Comparison of ENCODE assay signal across 8 mouse cellular contexts in the genomic region with DNA sequence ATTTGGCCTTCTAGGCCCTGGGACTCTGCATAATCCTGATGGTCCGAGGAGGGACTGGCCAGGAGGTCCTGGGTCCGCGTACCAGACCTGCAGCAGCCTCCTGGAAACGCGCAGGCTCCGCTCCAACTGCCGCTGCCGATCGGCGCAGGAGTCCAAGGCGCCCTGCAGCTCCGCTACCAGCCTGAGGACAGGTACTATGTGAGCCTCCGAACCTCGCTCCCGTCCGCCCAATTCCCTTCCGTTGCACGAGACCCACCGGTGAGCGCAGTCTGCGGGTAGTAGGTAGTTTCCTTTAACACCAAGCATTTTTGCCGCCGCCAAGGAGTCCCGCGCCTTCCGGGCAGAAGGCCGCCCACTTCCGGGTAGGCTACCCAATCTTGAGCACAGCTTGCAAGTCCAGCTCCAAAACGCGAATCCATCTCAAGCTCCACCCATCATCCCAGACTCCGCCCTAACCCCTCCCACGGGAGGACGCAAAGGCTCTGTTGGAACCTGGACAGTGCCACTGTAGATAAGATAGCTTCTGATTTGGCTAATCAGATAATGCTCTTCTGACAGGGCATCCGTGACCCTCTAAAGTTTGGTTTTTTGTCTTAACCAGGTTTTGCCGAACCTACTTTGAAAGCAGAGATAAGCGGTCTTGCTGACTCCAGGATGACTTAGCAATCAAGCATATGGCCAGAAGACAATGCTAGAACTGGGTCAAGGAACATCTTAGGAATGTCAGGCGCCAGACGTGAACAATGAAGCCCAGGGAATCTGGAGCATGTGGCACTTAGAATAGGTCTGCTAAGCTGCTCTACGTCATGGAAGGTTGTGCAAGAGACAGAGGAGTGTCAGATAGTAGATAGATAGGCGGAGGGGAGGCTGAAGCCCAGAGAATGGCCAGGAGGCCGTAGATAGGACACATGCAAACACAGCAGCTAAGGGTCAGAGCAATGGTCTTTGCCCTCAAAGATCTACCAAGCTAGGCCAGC. TPM values are rescaled to one million over a fixed set of nuclear protein-coding genes. Genes with fewer than 3 reads are reported as not detected.
DNase-seq lines count a peak whose midpoint lies in the region; ATAC-seq lines count a peak whose summit lies in the region.

A gene (minus strand): TSS at position 417 of the 977 bp plus-strand sequence.

- peak within 1 kb of the TSS; percentile 85 for H3K9ac ChIP-seq in heart, embryonic 14.5 days (ENCODE audit: low read length)
- peak within 1 kb of the TSS; percentile 89 for H3K9ac ChIP-seq in liver, embryonic 12.5 days

- peak within 1 kb of the TSS; percentile 75 for H3K4me2 ChIP-seq in heart, embryonic 14.5 days (ENCODE audit: low read length)
- H3K4me2 ChIP-seq in liver, embryonic 12.5 days, result peak within 1 kb of the TSS; percentile 92

- WGBS in heart, embryonic 14.5 days, result 2% methylated on average over 41 of the region's 41 CpGs
- 2% methylated on average over 41 of the region's 41 CpGs for WGBS in liver, embryonic 12.5 days (ENCODE audit: insufficient replicate concordance)

- peaks cover 52% of the 10 kb centered on the region for H3K36me3 ChIP-seq in heart, embryonic 14.5 days (ENCODE audit: control insufficient read depth, insufficient read depth, low read length)
- H3K36me3 ChIP-seq in liver, embryonic 12.5 days, result peaks cover 79% of the 10 kb centered on the region
- H3K36me3 ChIP-seq in splenic B cell, adult 2 months (ENCODE audit: control insufficient read depth, insufficient read depth, low read length, poor library complexity, severe bottlenecking), result no peaks in the 10 kb centered on the region

- H3K4me1 ChIP-seq in heart, embryonic 14.5 days (ENCODE audit: control insufficient read depth in 2 of 2, insufficient read depth in 2 of 2, low read length in 2 of 2), result peaks cover 9 to 13% of the 10 kb centered on the region in 2 experiments
- H3K4me1 ChIP-seq in liver, embryonic 12.5 days, result peaks cover 81% of the 10 kb centered on the region

- H3K27ac ChIP-seq in heart, embryonic 14.5 days (replicated peaks in 1 of 2; ENCODE audit: control insufficient read depth in 1 of 2, insufficient read depth in 1 of 2, low read depth in 2 of 2, low read length in 2 of 2), result peak within 1 kb of the TSS in 1 of 2 experiments; percentile 50; a peak in 3 of 4 replicates
- peak within 1 kb of the TSS; percentile 91 for H3K27ac ChIP-seq in liver, embryonic 12.5 days

- ATAC-seq in heart, embryonic 14.5 days (ENCODE audit: insufficient number of reproducible peaks, insufficient read depth, low FRiP score, low read depth), result peak; percentile 83
- peak; percentile 90 for ATAC-seq in liver, embryonic 12.5 days

- no peaks in the 10 kb centered on the region for H3K27me3 ChIP-seq in heart, embryonic 14.5 days (ENCODE audit: control insufficient read depth, insufficient read depth, low read length)
- no peaks in the 10 kb centered on the region for H3K27me3 ChIP-seq in liver, embryonic 12.5 days (replicated peaks)
- H3K27me3 ChIP-seq in splenic B cell, adult 2 months (ENCODE audit: control insufficient read depth, insufficient read depth, low read length, poor library complexity, severe bottlenecking), result no peaks in the 10 kb centered on the region

- peak; percentile 79 to 84 for DNase-seq in CD8-positive naive resting alpha-beta T cell, adult 2 months (ENCODE audit: low read depth in 2 of 2, low spot score in 2 of 2)
- peak; percentile 86 for DNase-seq in c-Kit-negative CD71-positive TER-119-positive erythroid progenitor cells, embryonic 14.5 days (ENCODE audit: low read depth, low spot score)
- DNase-seq in fibroblast of lung, adult 2 months (ENCODE audit: low read depth), result peak; percentile 92
- peak; percentile 95 for DNase-seq in kidney, postnatal 14 days
- peak; percentile 92 for DNase-seq in naive thymus-derived CD4-positive, alpha-beta T cell, adult 2 months (ENCODE audit: low read depth)
- DNase-seq in splenic B cell, adult 2 months (ENCODE audit: low read depth, low spot score), result peak; percentile 92

- H3K4me3 ChIP-seq in heart, embryonic 14.5 days (ENCODE audit: control insufficient read depth in 1 of 2, insufficient read depth in 1 of 2, low read depth in 1 of 2, low read length in 2 of 2), result peak within 1 kb of the TSS; percentile 70 to 87
- H3K4me3 ChIP-seq in liver, embryonic 12.5 days, result peak within 1 kb of the TSS; percentile 89

- H3K9me3 ChIP-seq in heart, embryonic 14.5 days (ENCODE audit: control insufficient read depth, low read length), result no peaks in the 10 kb centered on the region
- H3K9me3 ChIP-seq in liver, embryonic 12.5 days (replicated peaks), result no peaks in the 10 kb centered on the region

RNA-seq across cellular contexts. Expression of the gene that starts here (rescaled TPM):
- 5.2 and 5.4 TPM in 2 replicates for polyA plus RNA-seq in heart, embryonic 14.5 days (2014; fragmentation: Nextera tagmentation; extraction: Ambion mirVana)
- 12.3 and 12.6 TPM in 2 replicates for polyA plus RNA-seq in liver, embryonic 12.5 days (2016; fragmentation: Nextera tagmentation; extraction: Ambion mirVana)
